In genomic region chr11:52397385-52397987, GRCm38 (mm10) we compare ENCODE assay signal across 8 mouse cellular contexts. TPM values are rescaled to one million over a fixed set of nuclear protein-coding genes. Genes with fewer than 3 reads are reported as not detected.
A peak's percentile ranks its signal among the peaks of the same experiment; 100 is the strongest.
DNase-seq lines count a peak whose midpoint lies in the region; ATAC-seq and TF ChIP-seq lines count a peak whose summit lies in the region.

No protein-coding gene starts in this region.

- DNase-seq in lung, embryonic 14.5 days: peak; percentile 35
- no peak for DNase-seq in lung, postnatal 25 days (ENCODE audit: low spot score)
- no peak for DNase-seq in left cerebral cortex, adult 18-20 months (ENCODE audit: low spot score in 2 of 2)
- DNase-seq in left cerebral cortex, adult 11 months (ENCODE audit: low spot score): no peak
- DNase-seq in kidney, adult 8-10 months: no peak

- H3K9me3 ChIP-seq in lung, embryonic 14.5 days (ENCODE audit: low read depth, low read length): no peaks in the 10 kb centered on the region
- H3K9me3 ChIP-seq in intestine, embryonic 16.5 days (ENCODE audit: control insufficient read depth, low read length): 0 out of 2 replicates have a peak, but pooled peaks cover 3% of the 10 kb centered on the region

- peak overlapping the region; percentile 98 for H3K4me3 ChIP-seq in lung, embryonic 14.5 days (ENCODE audit: low read depth, low read length)
- peak overlapping the region; percentile 84; the same call in 1 of the 2 replicates for H3K4me3 ChIP-seq in cortical plate, adult 2 months (ENCODE audit: insufficient read depth, low read length)
- peak overlapping the region; percentile 99 for H3K4me3 ChIP-seq in intestine, embryonic 16.5 days (ENCODE audit: low read length)
- H3K4me3 ChIP-seq in myocyte: peak overlapping the region; percentile 86

- no peaks in the 10 kb centered on the region for H3K27me3 ChIP-seq in lung, embryonic 14.5 days (ENCODE audit: insufficient read depth, low read length)
- H3K27me3 ChIP-seq in intestine, embryonic 16.5 days (replicated peaks; ENCODE audit: control insufficient read depth, insufficient read depth, low read length): no peaks in the 10 kb centered on the region
- H3K27me3 ChIP-seq in myocyte (ENCODE audit: control insufficient read depth, insufficient read depth, insufficient read length): no peaks in the 10 kb centered on the region

- peak overlapping the region; percentile 76 for H3K4me2 ChIP-seq in lung, embryonic 14.5 days
- H3K4me2 ChIP-seq in intestine, embryonic 16.5 days (ENCODE audit: low read depth, low read length): peak overlapping the region; percentile 65
- peak overlapping the region; percentile 77 for H3K4me2 ChIP-seq in myocyte (ENCODE audit: low read depth)

- no peaks in the 10 kb centered on the region for H3K4me1 ChIP-seq in lung, embryonic 14.5 days (ENCODE audit: insufficient read depth)
- peaks cover 6% of the 10 kb centered on the region for H3K4me1 ChIP-seq in cortical plate, adult 2 months (ENCODE audit: control insufficient read depth, insufficient read depth, low read length)
- H3K4me1 ChIP-seq in intestine, embryonic 16.5 days (ENCODE audit: control insufficient read depth, insufficient read depth, low read length): 0 out of 2 replicates have a peak, but pooled peaks cover 10% of the 10 kb centered on the region

- H3K79me2 ChIP-seq in myocyte (ENCODE audit: control insufficient read depth, insufficient read depth): peaks cover 57% of the 10 kb centered on the region

- peak; percentile 36; the same call in 1 of the 2 replicates for TF ChIP-seq CTCF in lung, embryonic 14.5 days (IDR thresholded peaks at IDR 0.05; ENCODE audit: low read depth)
- no peak for TF ChIP-seq CTCF in cortical plate, adult 2 months (IDR thresholded peaks at IDR 0.05; ENCODE audit: extremely low read depth, insufficient read depth, low read length)

- no peak for TF ChIP-seq POLR2A in cortical plate, adult 2 months (IDR thresholded peaks at IDR 0.05; ENCODE audit: extremely low read depth, insufficient read depth, low read length)
- TF ChIP-seq POLR2A in myocyte (IDR thresholded peaks at IDR 0.05; ENCODE audit: insufficient read length, low read depth): no peak

- 78% methylated on average over 4 of the region's 4 CpGs for WGBS in lung, embryonic 14.5 days
- WGBS in intestine, embryonic 16.5 days: 75% methylated on average over 4 of the region's 4 CpGs

- H3K36me3 ChIP-seq in lung, embryonic 14.5 days (ENCODE audit: insufficient read depth): no peaks in the 10 kb centered on the region
- no peaks in the 10 kb centered on the region for H3K36me3 ChIP-seq in intestine, embryonic 16.5 days (ENCODE audit: control insufficient read depth, insufficient read depth, low read length)
- no peaks in the 10 kb centered on the region for H3K36me3 ChIP-seq in myocyte (ENCODE audit: control insufficient read depth, insufficient read depth)

- no peak overlapping the region for H3K27ac ChIP-seq in lung, embryonic 14.5 days (ENCODE audit: low read depth)
- H3K27ac ChIP-seq in cortical plate, adult 2 months (ENCODE audit: insufficient read depth, low read length): no peak overlapping the region
- H3K27ac ChIP-seq in intestine, embryonic 16.5 days (ENCODE audit: low read length): no peak overlapping the region; the same call in 1 of the 2 replicates

- peak overlapping the region; percentile 97; the same call in 1 of the 2 replicates for H3K9ac ChIP-seq in lung, embryonic 14.5 days
- peak overlapping the region; percentile 97; the same call in 1 of the 2 replicates for H3K9ac ChIP-seq in intestine, embryonic 16.5 days (ENCODE audit: low read depth, low read length)

- no peak for ATAC-seq in lung, embryonic 14.5 days (ENCODE audit: insufficient read depth)
- no peak for ATAC-seq in intestine, embryonic 16.5 days

- no peak overlapping the region for H3ac ChIP-seq in myocyte (ENCODE audit: control insufficient read depth, insufficient read length)

TF ChIP-seq in myocyte, 11 proteins besides CTCF, POLR2A, EP300 and RAD21:
- TF ChIP-seq SRF (IDR thresholded peaks at IDR 0.05; ENCODE audit: control insufficient read depth, insufficient read length, low read depth) (no peak), TCF12 (IDR thresholded peaks at IDR 0.05; ENCODE audit: insufficient read depth, poor library complexity, severe bottlenecking) (no peak), MAX (IDR thresholded peaks at IDR 0.05; ENCODE audit: low read depth) (no peak), CEBPB (IDR thresholded peaks at IDR 0.05; ENCODE audit: insufficient read depth, poor library complexity, severe bottlenecking) (no peak), USF1 (IDR thresholded peaks at IDR 0.05; ENCODE audit: low read depth) (no peak), REST (IDR thresholded peaks at IDR 0.05; ENCODE audit: insufficient read depth, insufficient read length) (no peak), E2F4 (IDR thresholded peaks at IDR 0.05; ENCODE audit: insufficient read depth) (no peak), TCF3 (IDR thresholded peaks at IDR 0.05; ENCODE audit: insufficient read length, low read depth) (no peak), MYOD1 (IDR thresholded peaks at IDR 0.05; ENCODE audit: control insufficient read depth in 1 of 3, insufficient read length in 2 of 3, low read depth in 2 of 3) (no peak), POLR2AphosphoS2 (IDR thresholded peaks at IDR 0.05; ENCODE audit: insufficient read length, low read depth) (no peak), MYOG (IDR thresholded peaks at IDR 0.05; ENCODE audit: control insufficient read depth in 1 of 3, insufficient read depth in 1 of 3, insufficient read length in 2 of 3, low read depth in 2 of 3) (no peak)

RNA-seq across cellular contexts. Expression of gene 9530068E07Rik, which starts 1.3 kb away (rescaled TPM):
- polyA plus RNA-seq in lung, embryonic 14.5 days (2014; fragmentation: Nextera tagmentation; extraction: Ambion mirVana): 235 and 242 TPM in 2 replicates
- 78.5 and 79.1 TPM in 2 replicates for polyA plus RNA-seq in cortical plate, adult 2 months (2012; rRNA removed)
- polyA plus RNA-seq in intestine, embryonic 16.5 days (2015; fragmentation: Nextera tagmentation; extraction: Ambion mirVana): 144 and 153 TPM in 2 replicates
- 151 TPM for polyA plus RNA-seq in myocyte (2012; fragmentation: generic; extraction: Trizol)
- total RNA-seq in left cerebral cortex, adult 18-20 months (2021): 10 to 100 TPM; 57.1 to 61.6 TPM

RNA-seq across cellular contexts. Expression of gene Vdac1, which starts 36.8 kb away (rescaled TPM):
- polyA plus RNA-seq in lung, embryonic 14.5 days (2014; fragmentation: Nextera tagmentation; extraction: Ambion mirVana): 219 TPM in 2 replicates
- polyA plus RNA-seq in cortical plate, adult 2 months (2012; rRNA removed): 355 and 362 TPM in 2 replicates
- 311 and 337 TPM in 2 replicates for polyA plus RNA-seq in intestine, embryonic 16.5 days (2015; fragmentation: Nextera tagmentation; extraction: Ambion mirVana)
- 342 TPM for polyA plus RNA-seq in myocyte (2012; fragmentation: generic; extraction: Trizol)
- 100 to 1,000 TPM; 560 to 576 TPM for total RNA-seq in left cerebral cortex, adult 18-20 months (2021)
